Mouse (Mus musculus) heart, embryonic 11.5 days (tissue): ENCODE measurements around the gene Slc35g1. TPM values are rescaled to one million over a fixed set of nuclear protein-coding genes. Genes with fewer than 3 reads are reported as not detected.

Experiments used
- ATAC-seq: fragments of 200-750 bp; cut with Nextera tagmentation; replicated peaks from 2 replicates; pipeline ENCODE4 v1.8.0; 2017; ENCODE audit warnings: moderate library complexity; ENCODE audit not compliant: insufficient number of reproducible peaks, low FRiP score, low TSS enrichment
- H3K27ac ChIP-seq: fragments of 300-500 bp; sonication (generic); 2 replicates; pipeline ENCODE4 v1.5.1; 2014; ENCODE audit warnings: mild to moderate bottlenecking, low read depth, low read length
- H3K27me3 ChIP-seq: fragments of 300-500 bp; sonication (generic); 2 replicates; pipeline ENCODE4 v1.6.1; 2014; ENCODE audit warnings: mild to moderate bottlenecking, low read length, mixed read lengths; ENCODE audit not compliant: control insufficient read depth, insufficient read depth
- H3K36me3 ChIP-seq: fragments of 300-500 bp; sonication (generic); 2 replicates; pipeline ENCODE4 v1.6.1; 2014; ENCODE audit warnings: mild to moderate bottlenecking, low read length, moderate library complexity, mixed read lengths; ENCODE audit not compliant: control insufficient read depth, insufficient read depth
- H3K4me1 ChIP-seq: fragments of 300-500 bp; sonication (generic); 2 replicates; pipeline ENCODE4 v1.6.1; 2014; ENCODE audit warnings: low read length; ENCODE audit not compliant: control insufficient read depth, insufficient read depth
- H3K4me2 ChIP-seq: fragments of 300-500 bp; sonication (generic); 2 replicates; pipeline ENCODE4 v1.6.1; 2014; ENCODE audit warnings: mild to moderate bottlenecking, moderate library complexity
- H3K4me3 ChIP-seq: fragments of 300-500 bp; sonication (generic); 2 replicates; pipeline ENCODE4 v1.5.1; 2014; ENCODE audit warnings: low read depth, low read length
- H3K9ac ChIP-seq: fragments of 300-500 bp; sonication (generic); 2 replicates; pipeline ENCODE4 v1.6.1; 2014; ENCODE audit warnings: mild to moderate bottlenecking, low read depth, low read length, moderate library complexity
- H3K9me3 ChIP-seq: fragments of 300-500 bp; sonication (generic); replicated peaks from 2 replicates; pipeline ENCODE4 v1.6.1; 2016; ENCODE audit warnings: low read length; ENCODE audit not compliant: control insufficient read depth
- WGBS: fragments of 180-500 bp; shearing (Covaris S2); extraction: QIAGEN DNeasy Blood & Tissue Kit; methylation state at CpG from one replicate; pipeline ENCODE4 v1.1.7; 2014; ENCODE audit not compliant: insufficient replicate concordance; 5-methylcytosine and 5-hydroxymethylcytosine counted together
- polyA plus RNA-seq: library from polyadenylated mRNA; unstranded; fragments of >200 nt; fragmentation: Nextera tagmentation; extraction: Ambion mirVana; gene quantifications from 2 replicates; pipeline ENCODE4 v1.2.1, GENCODE M21; 2014

The Slc35g1 gene
- polyA plus RNA-seq, 1 experiment from 2014 or later: 2.8 TPM

- Histone ChIP-seq H3K4me3 (no peak overlapping the region), H3K9me3 (no peaks in the 10 kb centered on the region), H3K27ac (no peak overlapping the region), H3K4me2 (no peak overlapping the region), H3K4me1 (no peaks in the 10 kb centered on the region), H3K9ac (no peak overlapping the region), H3K36me3 (no peaks in the 10 kb centered on the region), H3K27me3 (no peaks in the 10 kb centered on the region)
- no peak for ATAC-seq
- 80% methylated on average over 8 of the region's 8 CpGs for WGBS
Observed at GRCm38 (mm10) chr19:38356211-38356828, 39.5 kb upstream of the Slc35g1 start.

GRCm38 (mm10) chr19:38357956-38358623 lies 37.7 kb upstream of the Slc35g1 start:
- H3K36me3 ChIP-seq: no peaks in the 10 kb centered on the region
- no peaks in the 10 kb centered on the region for H3K4me1 ChIP-seq
- H3K27ac ChIP-seq: no peak overlapping the region
- H3K4me2 ChIP-seq: no peak overlapping the region
- no peaks in the 10 kb centered on the region for H3K9me3 ChIP-seq
- H3K9ac ChIP-seq: no peak overlapping the region
- H3K27me3 ChIP-seq: no peaks in the 10 kb centered on the region
- H3K4me3 ChIP-seq: no peak overlapping the region
- 60% methylated on average over 9 of the region's 9 CpGs for WGBS
- no peak for ATAC-seq

GRCm38 (mm10) chr19:38359287-38359686 lies 36.5 kb upstream of the Slc35g1 start:
- WGBS: 89% methylated on average over 1 of the region's 1 CpGs
- no peak overlapping the region for H3K9ac ChIP-seq
- H3K9me3 ChIP-seq: no peaks in the 10 kb centered on the region
- H3K4me2 ChIP-seq: no peak overlapping the region
- H3K36me3 ChIP-seq: no peaks in the 10 kb centered on the region
- no peaks in the 10 kb centered on the region for H3K4me1 ChIP-seq
- H3K4me3 ChIP-seq: no peak overlapping the region
- ATAC-seq: no peak
- no peak overlapping the region for H3K27ac ChIP-seq
- no peaks in the 10 kb centered on the region for H3K27me3 ChIP-seq

GRCm38 (mm10) chr19:38361850-38362249 lies 33.9 kb upstream of the Slc35g1 start:
- ATAC-seq: no peak
- Histone ChIP-seq H3K27ac (no peak overlapping the region), H3K36me3 (no peaks in the 10 kb centered on the region), H3K9ac (no peak overlapping the region), H3K27me3 (no peaks in the 10 kb centered on the region), H3K9me3 (no peaks in the 10 kb centered on the region), H3K4me3 (no peak overlapping the region), H3K4me1 (no peaks in the 10 kb centered on the region), H3K4me2 (no peak overlapping the region)
- 80% methylated on average over 2 of the region's 2 CpGs for WGBS

- no peak for ATAC-seq
- WGBS: 63% methylated on average over 1 of the region's 1 CpGs
- no peaks in the 10 kb centered on the region for H3K4me1 ChIP-seq
- H3K9me3 ChIP-seq: no peaks in the 10 kb centered on the region
- H3K27me3 ChIP-seq: no peaks in the 10 kb centered on the region
- H3K36me3 ChIP-seq: no peaks in the 10 kb centered on the region
- H3K4me2 ChIP-seq: no peak overlapping the region
- H3K9ac ChIP-seq: no peak overlapping the region
- no peak overlapping the region for H3K4me3 ChIP-seq
- H3K27ac ChIP-seq: no peak overlapping the region
Observed at GRCm38 (mm10) chr19:38363358-38363757, 32.4 kb upstream of the Slc35g1 start.

GRCm38 (mm10) chr19:38363879-38364659 lies 31.7 kb upstream of the Slc35g1 start:
- 26% methylated on average over 6 of the region's 6 CpGs for WGBS
- 0 out of 2 replicates have a peak overlapping the region, but pooled peaks have one; percentile 22 for H3K9ac ChIP-seq
- no peaks in the 10 kb centered on the region for H3K27me3 ChIP-seq
- no peaks in the 10 kb centered on the region for H3K4me1 ChIP-seq
- H3K4me3 ChIP-seq: no peak overlapping the region
- H3K4me2 ChIP-seq: no peak overlapping the region
- ATAC-seq: no peak
- no peaks in the 10 kb centered on the region for H3K36me3 ChIP-seq
- no peaks in the 10 kb centered on the region for H3K9me3 ChIP-seq
- no peak overlapping the region for H3K27ac ChIP-seq

GRCm38 (mm10) chr19:38364939-38365614 lies 30.7 kb upstream of the Slc35g1 start:
- H3K9me3 ChIP-seq: no peaks in the 10 kb centered on the region
- no peak overlapping the region for H3K4me3 ChIP-seq
- no peak overlapping the region for H3K9ac ChIP-seq
- H3K27ac ChIP-seq: no peak overlapping the region
- H3K4me2 ChIP-seq: no peak overlapping the region
- no peaks in the 10 kb centered on the region for H3K27me3 ChIP-seq
- H3K36me3 ChIP-seq: no peaks in the 10 kb centered on the region
- no peak for ATAC-seq
- WGBS: 47% methylated on average over 11 of the region's 11 CpGs
- no peaks in the 10 kb centered on the region for H3K4me1 ChIP-seq

GRCm38 (mm10) chr19:38372460-38373102 lies 23.2 kb upstream of the Slc35g1 start:
- H3K36me3 ChIP-seq: no peaks in the 10 kb centered on the region
- H3K9me3 ChIP-seq: no peaks in the 10 kb centered on the region
- ATAC-seq: no peak
- H3K4me1 ChIP-seq: no peaks in the 10 kb centered on the region
- no peak overlapping the region for H3K27ac ChIP-seq
- H3K27me3 ChIP-seq: peaks cover 8% of the 10 kb centered on the region; the same call in 1 of the 2 replicates
- 29% methylated on average over 11 of the region's 11 CpGs for WGBS
- H3K4me2 ChIP-seq: no peak overlapping the region
- H3K4me3 ChIP-seq: no peak overlapping the region
- no peak overlapping the region for H3K9ac ChIP-seq
